Mouse (Mus musculus): Measurements from ENCODE around the gene Rp9. TPM values are rescaled to one million over a fixed set of nuclear protein-coding genes. Genes with fewer than 3 reads are reported as not detected.
A peak's percentile ranks its signal among the peaks of the same experiment; 100 is the strongest.
"Not testable (repeated sequence)": the region's sequence is repeated elsewhere in the genome, so short reads cannot be mapped to it uniquely, and the experiment has no call there.

Rp9 gene
- polyA plus RNA-seq, 1 experiment from 2014 or later = 48.1 TPM

GRCm38 (mm10) chr9:22422559-22422958 lies 47.0 kb downstream of the Rp9 start:
- Histone ChIP-seq H3K4me1 (ENCODE audit: control insufficient read depth, insufficient read depth, low read length) (no peaks in the 10 kb centered on the region), H3K9ac (ENCODE audit: low read length) (no peak overlapping the region), H3K4me3 (ENCODE audit: low read depth, low read length) (no peak overlapping the region), H3K27ac (ENCODE audit: low read depth, low read length) (no peak overlapping the region), H3K9me3 (ENCODE audit: control insufficient read depth, low read length) (no peaks in the 10 kb centered on the region), H3K27me3 (ENCODE audit: control insufficient read depth, insufficient read depth, low read length) (no peaks in the 10 kb centered on the region), H3K36me3 (ENCODE audit: control insufficient read depth, insufficient read depth, low read length) (no peaks in the 10 kb centered on the region), H3K4me2 (ENCODE audit: low read depth) (no peak overlapping the region)
- WGBS = 58% methylated on average over 1 of the region's 1 CpGs
- DNase-seq (ENCODE audit: low spot score) (no peak), ATAC-seq (ENCODE audit: insufficient read depth, low FRiP score, low TSS enrichment) (no peak)

- H3K9me3 ChIP-seq (ENCODE audit: control insufficient read depth, low read length) = no peaks in the 10 kb centered on the region
- WGBS = 34% methylated on average over 7 of the region's 7 CpGs
- no peaks in the 10 kb centered on the region for H3K36me3 ChIP-seq (ENCODE audit: control insufficient read depth, insufficient read depth, low read length)
- DNase-seq (ENCODE audit: low spot score) = no peak
- H3K4me1 ChIP-seq (ENCODE audit: control insufficient read depth, insufficient read depth, low read length) = no peaks in the 10 kb centered on the region
- no peak overlapping the region for H3K4me2 ChIP-seq (ENCODE audit: low read depth)
- ATAC-seq (ENCODE audit: insufficient read depth, low FRiP score, low TSS enrichment) = no peak
- no peak overlapping the region for H3K9ac ChIP-seq (ENCODE audit: low read length)
- no peaks in the 10 kb centered on the region for H3K27me3 ChIP-seq (ENCODE audit: control insufficient read depth, insufficient read depth, low read length)
- H3K4me3 ChIP-seq (ENCODE audit: low read depth, low read length) = no peak overlapping the region
- no peak overlapping the region for H3K27ac ChIP-seq (ENCODE audit: low read depth, low read length)
Observed at GRCm38 (mm10) chr9:22420491-22420890, 49.1 kb downstream of the Rp9 start.

GRCm38 (mm10) chr9:22419877-22420276 lies 49.7 kb downstream of the Rp9 start:
- no peak overlapping the region for H3K4me3 ChIP-seq (ENCODE audit: low read depth, low read length)
- ATAC-seq (ENCODE audit: insufficient read depth, low FRiP score, low TSS enrichment) = no peak
- WGBS = 88% methylated on average over 3 of the region's 3 CpGs

GRCm38 (mm10) chr9:22417547-22417946 lies 52.0 kb downstream of the Rp9 start:
- 65% methylated on average over 6 of the region's 6 CpGs for WGBS
- H3K27ac ChIP-seq (ENCODE audit: low read depth, low read length) = no peak overlapping the region
- H3K9ac ChIP-seq (ENCODE audit: low read length) = no peak overlapping the region
- H3K9me3 ChIP-seq (ENCODE audit: control insufficient read depth, low read length) = no peaks in the 10 kb centered on the region
- no peak overlapping the region for H3K4me3 ChIP-seq (ENCODE audit: low read depth, low read length)
- no peaks in the 10 kb centered on the region for H3K27me3 ChIP-seq (ENCODE audit: control insufficient read depth, insufficient read depth, low read length)
- H3K4me1 ChIP-seq (ENCODE audit: control insufficient read depth, insufficient read depth, low read length) = no peaks in the 10 kb centered on the region
- H3K36me3 ChIP-seq (ENCODE audit: control insufficient read depth, insufficient read depth, low read length) = no peaks in the 10 kb centered on the region
- ATAC-seq (ENCODE audit: insufficient read depth, low FRiP score, low TSS enrichment) (no peak), DNase-seq (ENCODE audit: low spot score) (no peak)
- H3K4me2 ChIP-seq (ENCODE audit: low read depth) = no peak overlapping the region

More at GRCm38 (mm10) chr9:22419877-22420276, 49.7 kb downstream of the Rp9 start:
- H3K9me3 ChIP-seq (ENCODE audit: control insufficient read depth, low read length) = no peaks in the 10 kb centered on the region
- no peak overlapping the region for H3K4me2 ChIP-seq (ENCODE audit: low read depth)
- no peaks in the 10 kb centered on the region for H3K4me1 ChIP-seq (ENCODE audit: control insufficient read depth, insufficient read depth, low read length)
- H3K27me3 ChIP-seq (ENCODE audit: control insufficient read depth, insufficient read depth, low read length) = no peaks in the 10 kb centered on the region
- H3K36me3 ChIP-seq (ENCODE audit: control insufficient read depth, insufficient read depth, low read length) = no peaks in the 10 kb centered on the region
- no peak overlapping the region for H3K9ac ChIP-seq (ENCODE audit: low read length)
- H3K27ac ChIP-seq (ENCODE audit: low read depth, low read length) = no peak overlapping the region
- DNase-seq (ENCODE audit: low spot score) = no peak

- Histone ChIP-seq H3K4me3 (ENCODE audit: low read depth, low read length) (no peak overlapping the region), H3K9ac (ENCODE audit: low read length) (no peak overlapping the region), H3K9me3 (ENCODE audit: control insufficient read depth, low read length) (no peaks in the 10 kb centered on the region), H3K4me2 (ENCODE audit: low read depth) (no peak overlapping the region), H3K4me1 (ENCODE audit: control insufficient read depth, insufficient read depth, low read length) (no peaks in the 10 kb centered on the region), H3K27me3 (ENCODE audit: control insufficient read depth, insufficient read depth, low read length) (no peaks in the 10 kb centered on the region), H3K36me3 (ENCODE audit: control insufficient read depth, insufficient read depth, low read length) (no peaks in the 10 kb centered on the region), H3K27ac (ENCODE audit: low read depth, low read length) (no peak overlapping the region)
- WGBS = 72% methylated on average over 3 of the region's 3 CpGs
- no peak for ATAC-seq (ENCODE audit: insufficient read depth, low FRiP score, low TSS enrichment)
- DNase-seq (ENCODE audit: low spot score) = no peak
Observed at GRCm38 (mm10) chr9:22416187-22416586, 53.4 kb downstream of the Rp9 start.

- Histone ChIP-seq H3K36me3 (ENCODE audit: control insufficient read depth, insufficient read depth, low read length) (no peaks in the 10 kb centered on the region), H3K4me3 (ENCODE audit: low read depth, low read length) (peak within 1 kb of the TSS; percentile 49), H3K27me3 (ENCODE audit: control insufficient read depth, insufficient read depth, low read length) (no peaks in the 10 kb centered on the region), H3K4me2 (ENCODE audit: low read depth) (peak within 1 kb of the TSS; percentile 60), H3K9me3 (ENCODE audit: control insufficient read depth, low read length) (no peaks in the 10 kb centered on the region), H3K9ac (ENCODE audit: low read length) (peak within 1 kb of the TSS; percentile 49), H3K4me1 (ENCODE audit: control insufficient read depth, insufficient read depth, low read length) (no peaks in the 10 kb centered on the region), H3K27ac (ENCODE audit: low read depth, low read length) (no peak within 1 kb of the TSS)
- DNase-seq (ENCODE audit: low spot score) (peak; percentile 96), ATAC-seq (ENCODE audit: insufficient read depth, low FRiP score, low TSS enrichment) (peak; percentile 97)
- WGBS = 1% methylated on average over 42 of the region's 43 CpGs
Observed at GRCm38 (mm10) chr9:22411002-22411857, 58.3 kb downstream of the Rp9 start, which contains the start of gene 9530077C05Rik. 9530077C05Rik (plus strand) TSS chr9:22411513.

GRCm38 (mm10) chr9:22409501-22409900 lies 60.0 kb downstream of the Rp9 start:
- Histone ChIP-seq H3K4me1 (ENCODE audit: control insufficient read depth, insufficient read depth, low read length) (no peaks in the 10 kb centered on the region), H3K27ac (ENCODE audit: low read depth, low read length) (no peak overlapping the region), H3K9me3 (ENCODE audit: control insufficient read depth, low read length) (no peaks in the 10 kb centered on the region), H3K4me3 (ENCODE audit: low read depth, low read length) (no peak overlapping the region), H3K9ac (ENCODE audit: low read length) (no peak overlapping the region), H3K36me3 (ENCODE audit: control insufficient read depth, insufficient read depth, low read length) (no peaks in the 10 kb centered on the region), H3K4me2 (ENCODE audit: low read depth) (no peak overlapping the region), H3K27me3 (ENCODE audit: control insufficient read depth, insufficient read depth, low read length) (no peaks in the 10 kb centered on the region)
- DNase-seq (ENCODE audit: low spot score) (no peak), ATAC-seq (ENCODE audit: insufficient read depth, low FRiP score, low TSS enrichment) (no peak)
- WGBS = 77% methylated on average over 7 of the region's 7 CpGs

GRCm38 (mm10) chr9:22408344-22408743 lies 61.2 kb downstream of the Rp9 start:
- WGBS = 40% methylated on average over 4 of the region's 4 CpGs
- not testable (repeated sequence) for H3K9me3 ChIP-seq (ENCODE audit: control insufficient read depth, low read length); H3K9ac ChIP-seq (ENCODE audit: low read length); H3K4me3 ChIP-seq (ENCODE audit: low read depth, low read length); H3K27me3 ChIP-seq (ENCODE audit: control insufficient read depth, insufficient read depth, low read length); ATAC-seq (ENCODE audit: insufficient read depth, low FRiP score, low TSS enrichment); DNase-seq (ENCODE audit: low spot score); H3K4me1 ChIP-seq (ENCODE audit: control insufficient read depth, insufficient read depth, low read length); H3K36me3 ChIP-seq (ENCODE audit: control insufficient read depth, insufficient read depth, low read length); H3K27ac ChIP-seq (ENCODE audit: low read depth, low read length); H3K4me2 ChIP-seq (ENCODE audit: low read depth)

- H3K4me1 ChIP-seq (ENCODE audit: control insufficient read depth, insufficient read depth, low read length); ATAC-seq (ENCODE audit: insufficient read depth, low FRiP score, low TSS enrichment); H3K36me3 ChIP-seq (ENCODE audit: control insufficient read depth, insufficient read depth, low read length); H3K27ac ChIP-seq (ENCODE audit: low read depth, low read length); DNase-seq (ENCODE audit: low spot score); H3K27me3 ChIP-seq (ENCODE audit: control insufficient read depth, insufficient read depth, low read length); H3K9ac ChIP-seq (ENCODE audit: low read length); H3K4me2 ChIP-seq (ENCODE audit: low read depth); H3K9me3 ChIP-seq (ENCODE audit: control insufficient read depth, low read length); H3K4me3 ChIP-seq (ENCODE audit: low read depth, low read length): not testable (repeated sequence)
- WGBS = 80% methylated on average over 3 of the region's 4 CpGs
Observed at GRCm38 (mm10) chr9:22407633-22408032, 61.9 kb downstream of the Rp9 start.
